Mouse (Mus musculus): ENCODE data around the gene Dchs1.

DNA sequence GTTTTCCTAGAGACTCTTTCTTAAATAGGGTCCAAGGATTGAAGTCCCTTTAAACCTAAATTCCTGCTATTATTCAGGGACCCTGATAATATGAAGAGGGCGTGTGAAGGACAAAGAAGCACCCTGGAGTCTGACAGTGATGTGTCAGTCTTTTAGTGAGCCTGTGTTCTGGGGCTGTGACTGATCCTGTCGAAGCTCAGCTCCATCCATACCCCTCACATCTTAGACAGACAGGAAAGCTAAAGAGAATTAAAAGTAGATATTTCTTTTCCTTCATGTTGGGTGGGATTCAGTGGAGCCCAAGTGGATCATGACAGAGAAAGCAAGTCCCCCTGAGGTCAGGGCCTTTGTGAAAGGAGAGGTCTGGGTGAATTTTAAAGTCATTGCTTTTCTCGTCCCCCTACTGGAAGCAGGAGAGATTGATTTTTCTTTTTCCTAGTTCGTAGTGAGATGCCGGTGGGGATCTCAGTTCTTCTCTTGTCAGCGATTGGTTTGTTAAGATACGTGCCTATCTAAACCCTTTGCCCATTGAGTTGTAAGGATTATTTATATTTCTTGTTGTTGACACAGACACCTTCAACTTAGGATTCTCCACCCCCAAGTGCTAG, 8.4 kb upstream of the Dchs1 start:
- TF ChIP-seq CTCF (IDR thresholded peaks at IDR 0.05; ENCODE audit: borderline replicate concordance, insufficient read depth, low read length) (no peak), POLR2A (IDR thresholded peaks at IDR 0.05; ENCODE audit: low read depth, low read length) (no peak)

Measured in embryonic fibroblast, embryonic 13.5 days (primary cell).